Mouse (Mus musculus) kidney, embryonic 15.5 days (tissue): ENCODE measurements at regions not wholly inside any gene's neighbourhood (a gene's known extent, or its start where the extent isn't known, plus 50 kb on each side); places are given as distances from the start of the nearest gene placed in this dataset.
A peak's percentile ranks its signal among the peaks of the same experiment; 100 is the strongest.
"Not testable (repeated sequence)": the region's sequence is repeated elsewhere in the genome, so short reads cannot be mapped to it uniquely, and the experiment has no call there.

ENCODE experiments used
- ATAC-seq: fragments of 200-750 bp; cut with Nextera tagmentation; replicated peaks from 2 replicates; pipeline ENCODE4 v1.8.0; 2017; ENCODE audit warnings: moderate TSS enrichment; ENCODE audit not compliant: low FRiP score
- H3K27ac ChIP-seq: fragments of 300-500 bp; sonication (generic); 2 replicates; pipeline ENCODE4 v1.5.1; 2015; ENCODE audit warnings: mild to moderate bottlenecking, inconsistent platforms
- H3K27me3 ChIP-seq: fragments of 300-500 bp; sonication (generic); 2 replicates; pipeline ENCODE4 v1.6.1; 2015; ENCODE audit warnings: inconsistent platforms
- H3K36me3 ChIP-seq: fragments of 300-500 bp; sonication (generic); 2 replicates; pipeline ENCODE4 v1.6.1; 2015; ENCODE audit warnings: inconsistent platforms
- H3K4me1 ChIP-seq: fragments of 300-500 bp; sonication (generic); 2 replicates; pipeline ENCODE4 v1.6.1; 2015; ENCODE audit warnings: inconsistent platforms
- H3K4me2 ChIP-seq: fragments of 300-500 bp; sonication (generic); 2 replicates; pipeline ENCODE4 v1.6.1; 2015; ENCODE audit warnings: moderate library complexity, mild to moderate bottlenecking, inconsistent platforms
- H3K4me3 ChIP-seq: fragments of 300-500 bp; sonication (generic); replicated peaks from 2 replicates; pipeline ENCODE4 v1.5.1; 2015; ENCODE audit warnings: mild to moderate bottlenecking, inconsistent platforms
- H3K9ac ChIP-seq: fragments of 300-500 bp; sonication (generic); 2 replicates; pipeline ENCODE4 v1.6.1; 2015; ENCODE audit warnings: mild to moderate bottlenecking, inconsistent platforms
- H3K9me3 ChIP-seq: fragments of 300-500 bp; sonication (generic); replicated peaks from 2 replicates; pipeline ENCODE4 v1.6.1; 2016; ENCODE audit warnings: inconsistent platforms
- WGBS: fragments of 180-500 bp; shearing (Covaris S2); methylation state at CpG from one replicate; pipeline ENCODE4 v1.1.7; 2015; ENCODE audit warnings: mixed read lengths; 5-methylcytosine and 5-hydroxymethylcytosine counted together

GRCm38 (mm10) chr8:40064145-40064544, 610.7 kb upstream of the Adam24 start:
- no peak overlapping the region for H3K4me2 ChIP-seq
- H3K27ac ChIP-seq: no peak overlapping the region
- no peaks in the 10 kb centered on the region for H3K36me3 ChIP-seq
- no peaks in the 10 kb centered on the region for H3K9me3 ChIP-seq
- no peak overlapping the region for H3K9ac ChIP-seq
- H3K4me3 ChIP-seq: no peak overlapping the region
- no peaks in the 10 kb centered on the region for H3K4me1 ChIP-seq
- no peaks in the 10 kb centered on the region for H3K27me3 ChIP-seq
- ATAC-seq: no peak

- Histone ChIP-seq H3K4me2 (no peak overlapping the region), H3K9ac (no peak overlapping the region), H3K36me3 (no peaks in the 10 kb centered on the region), H3K27ac (no peak overlapping the region), H3K9me3 (no peaks in the 10 kb centered on the region), H3K4me1 (no peaks in the 10 kb centered on the region), H3K4me3 (no peak overlapping the region), H3K27me3 (no peaks in the 10 kb centered on the region)
- no peak for ATAC-seq
- 88% methylated on average over 2 of the region's 2 CpGs for WGBS
Measured at GRCm38 (mm10) chr8:40071131-40071530, 603.7 kb upstream of the Adam24 start.

- not testable (repeated sequence) for H3K4me2 ChIP-seq, H3K4me1 ChIP-seq, H3K36me3 ChIP-seq, H3K4me3 ChIP-seq, H3K27me3 ChIP-seq, H3K9ac ChIP-seq, H3K27ac ChIP-seq, H3K9me3 ChIP-seq, ATAC-seq
Measured at GRCm38 (mm10) chr8:40080976-40081375, 593.9 kb upstream of the Adam24 start.

GRCm38 (mm10) chr8:40084129-40084528, 590.7 kb upstream of the Adam24 start:
- ATAC-seq: no peak
- WGBS: 45% methylated on average over 1 of the region's 1 CpGs
- no peak overlapping the region for H3K27ac ChIP-seq
- no peak overlapping the region for H3K4me3 ChIP-seq
- no peaks in the 10 kb centered on the region for H3K36me3 ChIP-seq
- H3K27me3 ChIP-seq: no peaks in the 10 kb centered on the region
- H3K4me1 ChIP-seq: no peaks in the 10 kb centered on the region
- no peaks in the 10 kb centered on the region for H3K9me3 ChIP-seq
- no peak overlapping the region for H3K4me2 ChIP-seq
- no peak overlapping the region for H3K9ac ChIP-seq

GRCm38 (mm10) chr8:40089377-40089776, 585.5 kb upstream of the Adam24 start:
- no peak for ATAC-seq
- H3K27me3 ChIP-seq: no peaks in the 10 kb centered on the region
- H3K36me3 ChIP-seq: no peaks in the 10 kb centered on the region

GRCm38 (mm10) chr8:40124402-40124801, 550.5 kb upstream of the Adam24 start:
- 91% methylated on average over 3 of the region's 3 CpGs for WGBS
- H3K27ac ChIP-seq: no peak overlapping the region
- no peak for ATAC-seq
- no peaks in the 10 kb centered on the region for H3K27me3 ChIP-seq
- no peaks in the 10 kb centered on the region for H3K36me3 ChIP-seq
- no peak overlapping the region for H3K4me2 ChIP-seq
- H3K4me3 ChIP-seq: no peak overlapping the region
- H3K9ac ChIP-seq: no peak overlapping the region
- no peaks in the 10 kb centered on the region for H3K4me1 ChIP-seq
- H3K9me3 ChIP-seq: no peaks in the 10 kb centered on the region

More at GRCm38 (mm10) chr8:40089377-40089776, 585.5 kb upstream of the Adam24 start:
- Histone ChIP-seq H3K4me3 (no peak overlapping the region), H3K4me1 (no peaks in the 10 kb centered on the region), H3K9ac (no peak overlapping the region), H3K9me3 (no peaks in the 10 kb centered on the region), H3K4me2 (no peak overlapping the region), H3K27ac (no peak overlapping the region)
- 88% methylated on average over 4 of the region's 4 CpGs for WGBS

GRCm38 (mm10) chr8:40127141-40127540, 547.7 kb upstream of the Adam24 start:
- Histone ChIP-seq H3K27me3 (no peaks in the 10 kb centered on the region), H3K9me3 (no peaks in the 10 kb centered on the region), H3K4me2 (no peak overlapping the region), H3K4me3 (no peak overlapping the region), H3K4me1 (no peaks in the 10 kb centered on the region), H3K27ac (no peak overlapping the region), H3K9ac (no peak overlapping the region), H3K36me3 (no peaks in the 10 kb centered on the region)
- no peak for ATAC-seq
- 89% methylated on average over 8 of the region's 8 CpGs for WGBS

GRCm38 (mm10) chr8:40132662-40133257, 542.1 kb upstream of the Adam24 start:
- Histone ChIP-seq H3K27me3 (no peaks in the 10 kb centered on the region), H3K4me2 (no peak overlapping the region), H3K27ac (no peak overlapping the region), H3K36me3 (no peaks in the 10 kb centered on the region), H3K9ac (no peak overlapping the region), H3K4me1 (no peaks in the 10 kb centered on the region), H3K4me3 (no peak overlapping the region), H3K9me3 (no peaks in the 10 kb centered on the region)
- no peak for ATAC-seq
- WGBS: 19% methylated on average over 9 of the region's 9 CpGs

- Histone ChIP-seq H3K4me2 (peak overlapping the region; percentile 53), H3K36me3 (no peaks in the 10 kb centered on the region), H3K9ac (no peak overlapping the region), H3K4me1 (no peaks in the 10 kb centered on the region), H3K9me3 (no peaks in the 10 kb centered on the region), H3K4me3 (peak overlapping the region; percentile 26), H3K27ac (no peak overlapping the region), H3K27me3 (no peaks in the 10 kb centered on the region)
- 18% methylated on average over 21 of the region's 21 CpGs for WGBS
- ATAC-seq: peak; percentile 86; the same call in 1 of the 2 replicates
Measured at GRCm38 (mm10) chr8:40150911-40151797, 523.7 kb upstream of the Adam24 start.

- no peak overlapping the region for H3K4me3 ChIP-seq
- ATAC-seq: no peak
- no peaks in the 10 kb centered on the region for H3K27me3 ChIP-seq
- no peaks in the 10 kb centered on the region for H3K4me1 ChIP-seq
- 61% methylated on average over 2 of the region's 2 CpGs for WGBS
- no peak overlapping the region for H3K4me2 ChIP-seq
- H3K9me3 ChIP-seq: no peaks in the 10 kb centered on the region
- H3K27ac ChIP-seq: no peak overlapping the region
- H3K9ac ChIP-seq: no peak overlapping the region
- H3K36me3 ChIP-seq: no peaks in the 10 kb centered on the region
Measured at GRCm38 (mm10) chr8:40152451-40152850, 522.4 kb upstream of the Adam24 start.

- no peak overlapping the region for H3K4me3 ChIP-seq
Measured at GRCm38 (mm10) chr8:40186715-40187583, 487.9 kb upstream of the Adam24 start.

GRCm38 (mm10) chr8:40187584-40187934, 487.3 kb upstream of the Adam24 start:
- no peak overlapping the region for H3K4me3 ChIP-seq

More at GRCm38 (mm10) chr8:40186715-40187583, 487.9 kb upstream of the Adam24 start:
- Histone ChIP-seq H3K9me3 (no peaks in the 10 kb centered on the region), H3K27me3 (no peaks in the 10 kb centered on the region), H3K36me3 (no peaks in the 10 kb centered on the region), H3K9ac (no peak overlapping the region), H3K4me1 (no peaks in the 10 kb centered on the region), H3K27ac (no peak overlapping the region), H3K4me2 (peak overlapping the region; percentile 47)
- WGBS: 47% methylated on average over 17 of the region's 17 CpGs
- ATAC-seq: no peak

More at GRCm38 (mm10) chr8:40187584-40187934, 487.3 kb upstream of the Adam24 start:
- no peak overlapping the region for H3K9ac ChIP-seq
- H3K27ac ChIP-seq: no peak overlapping the region
- no peaks in the 10 kb centered on the region for H3K9me3 ChIP-seq
- H3K4me2 ChIP-seq: peak overlapping the region; percentile 47
- H3K4me1 ChIP-seq: no peaks in the 10 kb centered on the region
- no peaks in the 10 kb centered on the region for H3K36me3 ChIP-seq
- 3% methylated on average over 5 of the region's 5 CpGs for WGBS
- no peaks in the 10 kb centered on the region for H3K27me3 ChIP-seq
- ATAC-seq: no peak; the same call in 1 of the 2 replicates
